Mouse (Mus musculus): ENCODE measurements around the gene Slc16a12. TPM values are rescaled to one million over a fixed set of nuclear protein-coding genes. Genes with fewer than 3 reads are reported as not detected.

Gene Slc16a12
- total RNA-seq (2023) = not detected

GRCm38 (mm10) chr19:34746688-34747504 is at the start of gene Slc16a12:
Gene Slc16a12 (minus strand): TSS chr19:34747289.

DNA sequence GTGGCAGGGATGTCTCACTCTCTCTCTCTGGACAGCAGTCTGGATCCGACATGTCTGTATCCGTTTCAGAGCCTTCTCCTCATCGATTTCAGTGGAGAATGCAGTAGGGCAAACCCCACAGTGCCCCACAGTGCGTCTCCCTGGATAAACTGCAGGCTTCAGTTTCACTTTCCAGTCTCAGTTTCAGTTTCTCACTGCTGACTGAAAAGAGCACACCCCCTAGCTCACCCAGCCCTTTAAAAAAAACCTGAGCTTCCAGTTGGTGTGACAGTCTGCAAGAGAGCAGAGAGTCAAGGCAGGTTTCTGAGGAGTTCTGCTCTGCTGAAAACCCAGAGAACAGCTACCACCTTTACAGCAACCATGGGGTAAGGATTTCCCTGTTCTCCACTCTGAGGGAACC is 106.5 kb downstream of the Slc16a12 start, which contains the start of the genes Ifit1bl2 and Ifit1:
TSS of gene Ifit1bl2 (minus strand) at position 121 of the 400 bp plus-strand sequence.
TSS of gene Ifit1 (plus strand) at position 249 of the 400 bp plus-strand sequence.

Other genes with a start within 250 kb of the Slc16a12 start
- gene Lipa, start 219.8 kb downstream of the Slc16a12 start, total RNA-seq (2023) = 10 to 100 TPM; 52.3 to 53.2 TPM
- gene Ifit2, start 196.6 kb downstream of the Slc16a12 start, total RNA-seq (2023) = 10 to 100 TPM in 1 of 2 experiments, 1 to 10 TPM in 1; 5.7 to 13.7 TPM
- 10 to 100 TPM; 11.4 to 28.0 TPM for gene Ifit3, start 163.8 kb downstream of the Slc16a12 start, total RNA-seq (2023)
- 1 to 10 TPM; 3.0 to 7.1 TPM for gene Ifit1bl1, start 145.3 kb downstream of the Slc16a12 start, total RNA-seq (2023)
- gene Ifit3b, start 139.3 kb downstream of the Slc16a12 start, total RNA-seq (2023) = 1 to 10 TPM; 5.2 to 6.5 TPM
- not detected for gene Ifit1bl2, start 106.5 kb downstream of the Slc16a12 start, total RNA-seq (2023)
- gene Ifit1, start 106.4 kb downstream of the Slc16a12 start, total RNA-seq (2023) = 1 to 10 TPM; 1.6 to 5.1 TPM
- gene Pank1, start 132.2 kb upstream of the Slc16a12 start, total RNA-seq (2023) = 1 to 10 TPM; 6.8 to 7.3 TPM
- gene Kif20b, start 175.1 kb upstream of the Slc16a12 start, total RNA-seq (2023) = 10 to 100 TPM; 19.5 to 22.1 TPM

All from B cell, adult 67 days (primary cell).